Mouse (Mus musculus) monocyte, adult 2 months (primary cell): ENCODE data around the gene Ccdc12.

Experiments
- DNase-seq, 2 experiments: peaks; one replicate each; pipeline ENCODE4 v3.0.0; 2022; ENCODE audit warnings: low spot score in 2 of 2, low read depth in 1 of 2

Gene Ccdc12

GRCm38 (mm10) chr9:110644295-110644694, 12.0 kb upstream of the Ccdc12 start:
- DNase-seq, result no peak

GRCm38 (mm10) chr9:110645219-110645618, 11.1 kb upstream of the Ccdc12 start:
- no peak for DNase-seq

GRCm38 (mm10) chr9:110649775-110650174, 6.5 kb upstream of the Ccdc12 start:
- no peak for DNase-seq

GRCm38 (mm10) chr9:110651931-110652722, 4.2 kb upstream of the Ccdc12 start:
- peak; percentile 25 to 35 for DNase-seq

- no peak for DNase-seq
These were observed 3.2 kb upstream of the Ccdc12 start for GRCm38 (mm10) chr9:110652963-110653654.

GRCm38 (mm10) chr9:110653655-110654461, 2.4 kb upstream of the Ccdc12 start, which contains the start of gene Nbeal2:
Gene Nbeal2 (minus strand): TSS chr9:110654161.
- peak; percentile 96 for DNase-seq

GRCm38 (mm10) chr9:110654726-110655650, 1.3 kb upstream of the Ccdc12 start:
- DNase-seq, result no peak

- DNase-seq, result no peak
These were observed 674 bp upstream of the Ccdc12 start for GRCm38 (mm10) chr9:110655651-110656007.

- DNase-seq, result peak; percentile 62 to 64
These were observed 1.3 kb downstream of the Ccdc12 start for GRCm38 (mm10) chr9:110657474-110658078.

GRCm38 (mm10) chr9:110659521-110659920, 3.2 kb downstream of the Ccdc12 start:
- no peak for DNase-seq

- no peak for DNase-seq
These were observed 3.9 kb downstream of the Ccdc12 start for GRCm38 (mm10) chr9:110660208-110660607.

- no peak for DNase-seq
These were observed 4.7 kb downstream of the Ccdc12 start for GRCm38 (mm10) chr9:110660856-110661612.

GRCm38 (mm10) chr9:110662844-110663243, 6.5 kb downstream of the Ccdc12 start:
- DNase-seq, result no peak

GRCm38 (mm10) chr9:110665912-110666311, 9.6 kb downstream of the Ccdc12 start:
- DNase-seq, result no peak

- no peak for DNase-seq
These were observed 10.1 kb downstream of the Ccdc12 start for GRCm38 (mm10) chr9:110666374-110666773.

GRCm38 (mm10) chr9:110667219-110667836, 11.0 kb downstream of the Ccdc12 start:
- DNase-seq, result no peak

- no peak for DNase-seq
These were observed 12.4 kb downstream of the Ccdc12 start for GRCm38 (mm10) chr9:110668601-110669293.

- no peak for DNase-seq
These were observed 13.5 kb downstream of the Ccdc12 start for GRCm38 (mm10) chr9:110669785-110670184.
